Mouse (Mus musculus) lung, adult 18-20 months (tissue): ENCODE results near the gene Pls1.

Experiments
- DNase-seq, 2 experiments: peaks; one replicate each; pipeline ENCODE4 v3.0.0; 2022; ENCODE audit warnings: mixed read lengths in 2 of 2

The Pls1 gene

GRCm38 (mm10) chr9:95844825-95845460, at the start of gene Pls1:
TSS of gene Pls1 (minus strand) at chr9:95845311.
- peak; percentile 89 to 90 for DNase-seq

- no peak for DNase-seq
Measured at GRCm38 (mm10) chr9:95882751-95883150, 37.6 kb upstream of the Pls1 start.

GRCm38 (mm10) chr9:95878246-95878645, 33.1 kb upstream of the Pls1 start:
- no peak for DNase-seq

- DNase-seq, result peak; percentile 10 to 24
Measured at GRCm38 (mm10) chr9:95858027-95858570, 13.0 kb upstream of the Pls1 start.

- DNase-seq, result peak; percentile 95 to 97
Measured at GRCm38 (mm10) chr9:95857414-95858026, 12.4 kb upstream of the Pls1 start, which contains the start of gene Atr. TSS of gene Atr (plus strand) at chr9:95857597.

- DNase-seq, result no peak
Measured at GRCm38 (mm10) chr9:95856004-95856403, 10.9 kb upstream of the Pls1 start.

GRCm38 (mm10) chr9:95854891-95855290, 9.8 kb upstream of the Pls1 start:
- no peak for DNase-seq

GRCm38 (mm10) chr9:95852896-95853295, 7.8 kb upstream of the Pls1 start:
- DNase-seq, result peak; percentile 48 to 57

- no peak for DNase-seq
Measured at GRCm38 (mm10) chr9:95851671-95852070, 6.6 kb upstream of the Pls1 start.

GRCm38 (mm10) chr9:95845711-95846110, 600 bp upstream of the Pls1 start:
- DNase-seq, result peak; percentile 65 to 68

GRCm38 (mm10) chr9:95839424-95839823, 5.7 kb downstream of the Pls1 start:
- DNase-seq, result no peak

GRCm38 (mm10) chr9:95835741-95836140, 9.4 kb downstream of the Pls1 start:
- DNase-seq, result no peak

- DNase-seq, result no peak
Measured at GRCm38 (mm10) chr9:95834799-95835198, 10.3 kb downstream of the Pls1 start.

GRCm38 (mm10) chr9:95832758-95833157, 12.4 kb downstream of the Pls1 start:
- no peak for DNase-seq

- DNase-seq, result no peak
Measured at GRCm38 (mm10) chr9:95827565-95827964, 17.5 kb downstream of the Pls1 start.

- no peak for DNase-seq
Measured at GRCm38 (mm10) chr9:95822531-95822930, 22.6 kb downstream of the Pls1 start.

GRCm38 (mm10) chr9:95815706-95816105, 29.4 kb downstream of the Pls1 start:
- DNase-seq, result no peak

- DNase-seq, result peak in 1 of 2 experiments; percentile 39
Measured at GRCm38 (mm10) chr9:95815015-95815673, 30.0 kb downstream of the Pls1 start.

GRCm38 (mm10) chr9:95813721-95814531, 31.2 kb downstream of the Pls1 start:
- no peak for DNase-seq

- no peak for DNase-seq
Measured at GRCm38 (mm10) chr9:95811817-95812216, 33.3 kb downstream of the Pls1 start.

- DNase-seq, result no peak
Measured at GRCm38 (mm10) chr9:95809596-95809995, 35.5 kb downstream of the Pls1 start.

- DNase-seq, result peak; percentile 21 to 32
Measured at GRCm38 (mm10) chr9:95805449-95805848, 39.7 kb downstream of the Pls1 start.

GRCm38 (mm10) chr9:95803783-95804182, 41.3 kb downstream of the Pls1 start:
- no peak for DNase-seq
